Mouse (Mus musculus): ENCODE measurements around the gene Wfdc6b.
"Not testable (repeated sequence)": the region's sequence is repeated elsewhere in the genome, so short reads cannot be mapped to it uniquely, and the experiment has no call there.

Wfdc6b gene

GRCm38 (mm10) chr2:164613471-164613870, at the start of gene Wfdc6b, which contains the start of gene Wfdc8:
Gene Wfdc6b, plus strand, starts transcription at chr2:164613522.
Gene Wfdc8, minus strand, starts transcription at chr2:164613626.
- DNase-seq = peak; percentile 73

GRCm38 (mm10) chr2:164564346-164564745, 49.0 kb upstream of the Wfdc6b start:
- no peak for DNase-seq

- DNase-seq = no peak
Measured at GRCm38 (mm10) chr2:164566997-164567396, 46.3 kb upstream of the Wfdc6b start.

GRCm38 (mm10) chr2:164567460-164567859, 45.9 kb upstream of the Wfdc6b start:
- no peak for DNase-seq

- not testable (repeated sequence) for DNase-seq
Measured at GRCm38 (mm10) chr2:164573359-164573758, 40.0 kb upstream of the Wfdc6b start, which contains the start of gene Spint3. Gene Spint3, minus strand, starts transcription at chr2:164573459.

GRCm38 (mm10) chr2:164585025-164585725, 28.1 kb upstream of the Wfdc6b start, which contains the start of gene Wfdc6a:
Gene Wfdc6a, minus strand, starts transcription at chr2:164585447.
- DNase-seq = peak; percentile 46

GRCm38 (mm10) chr2:164592014-164592413, 21.3 kb upstream of the Wfdc6b start:
- DNase-seq = peak; percentile 46

GRCm38 (mm10) chr2:164593494-164593893, 19.8 kb upstream of the Wfdc6b start, which contains the start of gene Eppin:
Gene Eppin, minus strand, starts transcription at chr2:164593594.
- DNase-seq = no peak

- DNase-seq = no peak
Measured at GRCm38 (mm10) chr2:164600179-164600578, 13.1 kb upstream of the Wfdc6b start.

GRCm38 (mm10) chr2:164603482-164603881, 9.8 kb upstream of the Wfdc6b start:
- DNase-seq = no peak

- DNase-seq = no peak
Measured at GRCm38 (mm10) chr2:164604411-164604810, 8.9 kb upstream of the Wfdc6b start.

- DNase-seq = peak; percentile 21
Measured at GRCm38 (mm10) chr2:164608781-164609180, 4.5 kb upstream of the Wfdc6b start.

GRCm38 (mm10) chr2:164615386-164615785, 2.1 kb downstream of the Wfdc6b start:
- DNase-seq = no peak

- no peak for DNase-seq
Measured at GRCm38 (mm10) chr2:164619050-164619449, 5.7 kb downstream of the Wfdc6b start.

GRCm38 (mm10) chr2:164621775-164622174, 8.5 kb downstream of the Wfdc6b start:
- DNase-seq = no peak

GRCm38 (mm10) chr2:164635266-164635665, 21.9 kb downstream of the Wfdc6b start:
- no peak for DNase-seq

GRCm38 (mm10) chr2:164638696-164639095, 25.4 kb downstream of the Wfdc6b start, which contains the start of gene Wfdc16:
Gene Wfdc16, minus strand, starts transcription at chr2:164638796.
- no peak for DNase-seq

- DNase-seq = peak; percentile 14
Measured at GRCm38 (mm10) chr2:164641129-164641528, 27.8 kb downstream of the Wfdc6b start.

- peak; percentile 43 for DNase-seq
Measured at GRCm38 (mm10) chr2:164641881-164642673, 28.8 kb downstream of the Wfdc6b start.

GRCm38 (mm10) chr2:164655858-164656257, 42.5 kb downstream of the Wfdc6b start, which contains the start of gene Wfdc10:
Gene Wfdc10, plus strand, starts transcription at chr2:164656046.
- peak; percentile 71 for DNase-seq

GRCm38 (mm10) chr2:164656483-164656882, 43.2 kb downstream of the Wfdc6b start, which contains the start of gene Wfdc9:
Gene Wfdc9, minus strand, starts transcription at chr2:164656583.
- no peak for DNase-seq

- DNase-seq = no peak
Measured at GRCm38 (mm10) chr2:164664851-164665250, 51.5 kb downstream of the Wfdc6b start.

Measured in kidney, postnatal 10 days (tissue).